Mouse (Mus musculus) bone marrow macrophage, adult 2 months (primary cell): ENCODE measurements around the gene Ap2a2. TPM values are rescaled to one million over a fixed set of nuclear protein-coding genes. Genes with fewer than 3 reads are reported as not detected.

ENCODE experiments used
- H3K27ac ChIP-seq: 2 replicates; pipeline ENCODE4 v1.5.1; 2012; ENCODE audit warnings: low read depth, low read length; ENCODE audit not compliant: insufficient read depth
- H3K4me1 ChIP-seq: 2 replicates; pipeline ENCODE4 v1.6.1; 2012; ENCODE audit warnings: low read length; ENCODE audit not compliant: control insufficient read depth, insufficient read depth
- H3K4me3 ChIP-seq: 2 replicates; pipeline ENCODE4 v1.5.1; 2012; ENCODE audit warnings: mild to moderate bottlenecking, low read length, moderate library complexity; ENCODE audit not compliant: insufficient read depth
- CTCF ChIP-seq: IDR thresholded peaks from 2 replicates; pipeline ENCODE4 v1.5.1; 2012; ENCODE audit warnings: low read depth, mild to moderate bottlenecking, low read length, moderate library complexity
- POLR2A ChIP-seq: IDR thresholded peaks from 2 replicates; pipeline ENCODE4 v1.6.1; 2012; ENCODE audit warnings: mild to moderate bottlenecking, low read depth, low read length, borderline replicate concordance
- polyA plus RNA-seq: library from polyadenylated mRNA; stranded (reverse); fragments of >200 nt; gene quantifications from 2 replicates; pipeline ENCODE4 v1.2.4, GENCODE M21; 2012; ENCODE audit not compliant: missing spikeins, insufficient read depth, insufficient read length

Gene Ap2a2
- 103 and 114 TPM in 2 replicates for polyA plus RNA-seq

DNA sequence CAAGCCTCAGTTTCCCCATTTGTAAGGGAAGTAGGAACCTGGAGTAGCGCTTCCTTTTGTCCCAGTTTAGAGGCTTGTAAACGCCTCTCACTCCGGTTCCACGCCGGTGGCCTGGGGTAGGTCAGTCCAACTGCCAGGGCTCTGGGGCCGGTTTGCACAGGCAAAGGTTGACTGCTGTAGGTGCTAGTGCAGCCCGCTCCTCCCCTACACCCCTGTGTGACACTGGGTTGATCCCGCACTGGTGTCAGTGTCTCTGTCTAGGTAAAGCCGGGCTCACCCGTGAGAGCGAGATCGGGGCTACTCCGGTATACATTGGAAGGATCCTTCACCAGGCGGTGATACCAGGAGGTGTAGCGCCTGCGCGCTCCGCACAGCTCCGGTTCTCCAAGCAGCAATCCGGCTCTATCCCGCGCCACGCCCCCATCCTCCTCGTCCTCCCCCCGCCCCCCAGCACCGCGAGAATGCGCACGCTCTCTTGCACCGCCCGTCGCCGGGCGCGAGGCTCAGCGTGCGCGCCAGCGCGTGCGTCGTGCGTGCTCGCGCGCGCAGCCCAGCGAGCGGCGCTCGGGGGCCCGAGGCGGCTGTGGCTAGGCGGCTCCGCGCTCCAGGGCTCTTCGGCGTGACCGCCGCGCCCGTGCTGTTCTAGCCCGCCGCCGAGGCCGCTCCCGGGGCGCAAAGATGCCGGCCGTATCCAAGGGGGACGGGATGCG is at the start of gene Ap2a2:
Ap2a2 (plus strand) TSS at position 492 of the 710 bp plus-strand sequence.
- Histone ChIP-seq H3K4me3 (peak within 1 kb of the TSS; percentile 99), H3K27ac (peak within 1 kb of the TSS; percentile 77), H3K4me1 (peaks cover 64% of the 10 kb centered on the region)
- TF ChIP-seq POLR2A (no peak), CTCF (no peak)

DNA sequence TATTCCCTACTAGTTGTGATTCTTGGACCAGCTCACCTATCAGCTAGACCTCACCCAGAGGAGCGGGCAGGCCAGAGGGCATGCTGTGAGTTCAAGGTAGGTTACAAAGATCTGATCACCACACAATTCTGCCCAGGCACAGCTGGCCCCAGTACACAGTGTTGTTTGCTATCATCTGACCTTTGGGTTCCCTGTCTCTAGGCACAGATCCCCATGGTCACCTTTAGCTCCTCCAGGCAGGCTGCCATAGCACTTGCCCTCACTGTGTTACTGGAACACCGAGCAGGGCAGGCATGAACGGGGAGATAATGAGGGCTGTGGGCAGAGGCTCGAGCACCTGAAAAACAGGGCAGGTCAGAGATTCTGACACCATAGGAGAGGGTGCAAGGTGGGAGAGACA is 44.3 kb upstream of the Ap2a2 start:
- Histone ChIP-seq H3K27ac (no peak overlapping the region), H3K4me1 (no peaks in the 10 kb centered on the region), H3K4me3 (no peak overlapping the region)
- TF ChIP-seq POLR2A, result no peak

- TF ChIP-seq CTCF (no peak), POLR2A (no peak)
- Histone ChIP-seq H3K27ac (no peak overlapping the region), H3K4me1 (no peaks in the 10 kb centered on the region), H3K4me3 (no peak overlapping the region)
These were observed 43.7 kb upstream of the Ap2a2 start for GRCm38 (mm10) chr7:141518296-141518695.

DNA sequence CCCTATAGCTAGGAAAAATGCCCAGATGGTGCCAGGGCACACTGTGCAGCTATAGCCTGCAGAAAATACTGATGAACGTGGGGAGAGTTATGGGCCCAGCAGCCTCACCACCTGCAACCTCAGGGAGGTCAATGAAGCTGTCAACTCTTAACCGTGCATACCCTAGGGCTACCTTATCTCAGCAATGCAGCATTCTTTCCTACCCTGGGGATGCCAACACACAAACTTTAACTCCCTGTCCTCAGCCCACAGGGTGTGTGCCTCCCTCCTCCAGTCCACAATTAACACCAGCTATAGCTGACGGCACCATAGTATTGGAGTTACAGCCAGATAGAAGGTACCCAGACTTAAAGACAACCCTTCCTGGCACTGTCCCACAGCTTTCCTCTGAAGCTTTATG is 43.0 kb upstream of the Ap2a2 start:
- H3K4me1 ChIP-seq, result no peaks in the 10 kb centered on the region
- TF ChIP-seq CTCF, result no peak
- H3K4me3 ChIP-seq, result no peak overlapping the region
- H3K27ac ChIP-seq, result no peak overlapping the region

- Histone ChIP-seq H3K4me1 (no peaks in the 10 kb centered on the region; the same call in 1 of the 2 replicates), H3K27ac (no peak overlapping the region), H3K4me3 (no peak overlapping the region)
- no peak for TF ChIP-seq CTCF
These were observed 42.2 kb upstream of the Ap2a2 start for GRCm38 (mm10) chr7:141519795-141520194.

DNA sequence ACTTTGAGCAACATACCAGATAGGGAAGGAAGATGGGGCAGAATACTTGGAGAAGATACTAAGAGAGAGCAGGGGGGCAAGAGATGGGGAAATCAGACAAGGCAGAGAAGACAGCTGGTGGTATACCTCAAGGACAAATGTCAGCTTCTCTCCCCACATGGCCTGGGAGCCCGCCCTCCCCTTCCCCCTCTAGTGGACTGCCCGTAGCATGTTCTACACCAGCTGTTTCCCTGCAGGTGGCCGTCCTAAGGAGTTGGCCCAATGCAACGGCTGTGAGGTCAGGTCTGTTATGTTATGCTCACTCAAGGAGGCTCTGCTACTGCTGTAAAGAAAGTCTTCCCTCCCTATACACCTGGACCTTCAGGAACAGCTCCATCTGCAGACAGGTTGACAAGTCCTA is 39.0 kb upstream of the Ap2a2 start:
- Histone ChIP-seq H3K4me1 (peaks cover 4% of the 10 kb centered on the region), H3K4me3 (no peak overlapping the region), H3K27ac (no peak overlapping the region)
- no peak for TF ChIP-seq CTCF
- TF ChIP-seq POLR2A, result no peak

DNA sequence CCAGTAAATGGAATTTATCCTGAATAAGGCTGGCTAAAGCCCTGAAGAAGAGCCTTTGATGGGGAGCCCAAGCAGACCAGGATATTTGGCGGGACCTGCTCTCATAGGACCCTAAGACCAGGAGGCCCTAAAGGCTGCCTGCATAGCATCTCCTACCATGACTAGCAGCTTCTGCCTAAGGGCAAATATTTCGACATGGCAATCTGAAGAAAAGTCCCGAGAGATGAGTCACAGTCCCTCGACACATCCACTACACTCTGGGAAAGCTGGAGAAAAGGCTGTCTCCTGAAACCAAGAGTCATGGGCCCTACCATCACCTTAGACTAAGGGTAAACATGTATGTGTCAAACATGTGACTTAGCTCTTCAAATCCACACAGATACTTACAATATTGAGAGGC is 37.7 kb upstream of the Ap2a2 start:
- H3K4me3 ChIP-seq, result no peak overlapping the region
- H3K4me1 ChIP-seq, result peaks cover 4% of the 10 kb centered on the region
- H3K27ac ChIP-seq, result no peak overlapping the region
- TF ChIP-seq CTCF (no peak), POLR2A (no peak)

- Histone ChIP-seq H3K27ac (no peak overlapping the region), H3K4me1 (peaks cover 4% of the 10 kb centered on the region), H3K4me3 (no peak overlapping the region)
- TF ChIP-seq CTCF (peak; percentile 76), POLR2A (no peak)
These were observed 37.0 kb upstream of the Ap2a2 start for GRCm38 (mm10) chr7:141524760-141525579.

DNA sequence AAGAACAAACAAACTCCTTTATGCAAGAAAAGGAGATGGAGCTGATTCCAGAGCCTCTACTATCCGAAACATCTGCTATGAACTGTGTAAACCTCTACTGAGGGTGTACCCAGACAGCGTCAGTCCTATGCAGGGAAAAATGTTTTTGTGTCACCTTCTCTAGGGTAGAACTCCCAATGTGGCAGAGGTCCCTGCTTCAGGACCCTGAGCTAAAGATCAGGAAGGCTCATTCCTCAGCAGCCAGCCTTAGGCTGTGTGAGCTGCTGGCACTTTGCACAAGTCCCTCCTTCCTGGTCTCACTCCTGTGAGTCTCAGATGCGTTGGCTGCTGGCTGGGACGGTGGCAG is 36.4 kb upstream of the Ap2a2 start:
- 0 out of 2 replicates have a peak overlapping the region, but pooled peaks have one; percentile 5 for H3K27ac ChIP-seq
- H3K4me1 ChIP-seq, result peaks cover 4% of the 10 kb centered on the region
- TF ChIP-seq POLR2A, result no peak
- H3K4me3 ChIP-seq, result no peak overlapping the region

- no peak for TF ChIP-seq POLR2A
- Histone ChIP-seq H3K27ac (no peak overlapping the region), H3K4me1 (peaks cover 23% of the 10 kb centered on the region), H3K4me3 (no peak overlapping the region)
These were observed 26.4 kb upstream of the Ap2a2 start for GRCm38 (mm10) chr7:141535570-141535969.
